Mouse (Mus musculus): ENCODE measurements around the gene Mpig6b.

DNA sequence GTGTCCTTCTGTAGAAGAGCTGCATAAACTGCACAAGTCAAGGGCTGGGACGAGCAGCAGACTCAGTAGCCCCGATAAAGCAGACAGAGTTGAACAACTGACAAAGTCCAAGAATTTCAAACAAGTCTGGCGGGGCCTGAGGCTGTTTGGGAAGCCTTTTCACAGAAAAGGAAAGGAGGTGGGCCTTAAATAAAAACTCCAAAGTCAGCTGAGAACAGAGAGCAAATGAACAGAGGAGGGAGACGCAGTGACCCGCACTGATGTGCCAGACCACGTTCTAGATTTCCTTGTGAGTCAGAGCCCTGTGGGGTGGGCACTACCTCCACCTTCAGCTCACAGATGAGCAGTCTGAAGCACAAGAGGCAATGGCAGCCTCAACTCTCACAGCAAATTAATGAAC, 31.1 kb downstream of the Mpig6b start:
- TF ChIP-seq MYOG (IDR thresholded peaks at IDR 0.05; ENCODE audit: control insufficient read depth in 1 of 3, insufficient read depth in 1 of 3, insufficient read length in 2 of 3, low read depth in 2 of 3) = no peak
- no peak for TF ChIP-seq POLR2A (IDR thresholded peaks at IDR 0.05; ENCODE audit: insufficient read length, low read depth)
- TF ChIP-seq SRF (IDR thresholded peaks at IDR 0.05; ENCODE audit: control insufficient read depth, insufficient read length, low read depth) = no peak
